Mouse (Mus musculus) midbrain, embryonic 13.5 days (tissue): ENCODE measurements at regions not wholly inside any gene's neighbourhood (a gene's known extent, or its start where the extent isn't known, plus 50 kb on each side); places are given as distances from the start of the nearest gene placed in this dataset. TPM values are rescaled to one million over a fixed set of nuclear protein-coding genes. Genes with fewer than 3 reads are reported as not detected.

Source experiments
- ATAC-seq: fragments of 200-750 bp; cut with Nextera tagmentation; 2 replicates; pipeline ENCODE4 v1.8.0; 2017; ENCODE audit warnings: mild to moderate bottlenecking, moderate TSS enrichment, moderate library complexity
- H3K27ac ChIP-seq: fragments of 300-500 bp; sonication (generic); 2 replicates; pipeline ENCODE4 v1.5.1; 2015; ENCODE audit warnings: inconsistent platforms, mild to moderate bottlenecking, moderate library complexity
- H3K27me3 ChIP-seq: fragments of 300-500 bp; sonication (generic); 2 replicates; pipeline ENCODE4 v1.6.1; 2015; ENCODE audit warnings: mild to moderate bottlenecking, inconsistent platforms
- H3K36me3 ChIP-seq: fragments of 300-500 bp; sonication (generic); 2 replicates; pipeline ENCODE4 v1.6.1; 2015; ENCODE audit warnings: mild to moderate bottlenecking, inconsistent platforms
- H3K4me1 ChIP-seq: fragments of 300-500 bp; sonication (generic); replicated peaks from 2 replicates; pipeline ENCODE4 v1.6.1; 2015; ENCODE audit warnings: inconsistent platforms
- H3K4me2 ChIP-seq: fragments of 300-500 bp; sonication (generic); replicated peaks from 2 replicates; pipeline ENCODE4 v1.6.1; 2015; ENCODE audit warnings: moderate library complexity, mild to moderate bottlenecking, inconsistent platforms
- H3K4me3 ChIP-seq: fragments of 300-500 bp; sonication (generic); replicated peaks from 2 replicates; pipeline ENCODE4 v1.5.1; 2015; ENCODE audit warnings: mild to moderate bottlenecking, inconsistent platforms
- H3K9ac ChIP-seq: fragments of 300-500 bp; sonication (generic); replicated peaks from 2 replicates; pipeline ENCODE4 v1.6.1; 2015; ENCODE audit warnings: mild to moderate bottlenecking, inconsistent platforms
- H3K9me3 ChIP-seq: fragments of 300-500 bp; sonication (generic); 2 replicates; pipeline ENCODE4 v1.6.1; 2016; ENCODE audit warnings: mild to moderate bottlenecking, inconsistent platforms
- WGBS: fragments of 180-500 bp; shearing (Covaris S2); methylation state at CpG from one replicate; pipeline ENCODE4 v1.1.7; 2015; 5-methylcytosine and 5-hydroxymethylcytosine counted together
- microRNA-seq: library from miRNA; unstranded; fragments of <30 nt; microRNA quantifications from one replicate; pipeline ENCODE4, GENCODE M21; 2016

GRCm38 (mm10) chr5:118495478-118495760, 65.1 kb upstream of the Med13l start:
- Histone ChIP-seq H3K36me3 (no peaks in the 10 kb centered on the region), H3K4me1 (peaks cover 4% of the 10 kb centered on the region; the same call in 1 of the 2 replicates), H3K27me3 (no peaks in the 10 kb centered on the region), H3K4me2 (no peak overlapping the region), H3K9ac (no peak overlapping the region), H3K4me3 (no peak overlapping the region), H3K9me3 (no peaks in the 10 kb centered on the region), H3K27ac (no peak overlapping the region)
- ATAC-seq, result no peak
- WGBS, result 74% methylated on average over 2 of the region's 2 CpGs

GRCm38 (mm10) chr5:118501624-118502023, 58.9 kb upstream of the Med13l start:
- 56% methylated on average over 5 of the region's 5 CpGs for WGBS
- no peak overlapping the region for H3K27ac ChIP-seq
- no peak overlapping the region for H3K4me3 ChIP-seq
- no peak overlapping the region for H3K4me2 ChIP-seq
- no peaks in the 10 kb centered on the region for H3K27me3 ChIP-seq
- no peaks in the 10 kb centered on the region for H3K36me3 ChIP-seq
- H3K4me1 ChIP-seq, result 0 out of 2 replicates have a peak, but pooled peaks cover 7% of the 10 kb centered on the region
- H3K9me3 ChIP-seq, result no peaks in the 10 kb centered on the region
- no peak overlapping the region for H3K9ac ChIP-seq
- ATAC-seq, result no peak

- ATAC-seq, result no peak
- Histone ChIP-seq H3K9me3 (no peaks in the 10 kb centered on the region), H3K4me2 (no peak overlapping the region), H3K4me3 (no peak overlapping the region), H3K9ac (no peak overlapping the region), H3K27me3 (0 out of 2 replicates have a peak, but pooled peaks cover under 1% of the 10 kb centered on the region), H3K36me3 (no peaks in the 10 kb centered on the region), H3K4me1 (0 out of 2 replicates have a peak, but pooled peaks cover 7% of the 10 kb centered on the region), H3K27ac (no peak overlapping the region)
- 79% methylated on average over 15 of the region's 15 CpGs for WGBS
These were observed 57.5 kb upstream of the Med13l start for GRCm38 (mm10) chr5:118502991-118503390.

- Histone ChIP-seq H3K4me1 (0 out of 2 replicates have a peak, but pooled peaks cover 7% of the 10 kb centered on the region), H3K4me2 (no peak overlapping the region), H3K9me3 (no peaks in the 10 kb centered on the region), H3K9ac (no peak overlapping the region), H3K36me3 (no peaks in the 10 kb centered on the region), H3K27ac (no peak overlapping the region), H3K27me3 (0 out of 2 replicates have a peak, but pooled peaks cover 2% of the 10 kb centered on the region), H3K4me3 (no peak overlapping the region)
- ATAC-seq, result no peak
- WGBS, result 92% methylated on average over 10 of the region's 10 CpGs
These were observed 56.3 kb upstream of the Med13l start for GRCm38 (mm10) chr5:118504170-118504569.

DNA sequence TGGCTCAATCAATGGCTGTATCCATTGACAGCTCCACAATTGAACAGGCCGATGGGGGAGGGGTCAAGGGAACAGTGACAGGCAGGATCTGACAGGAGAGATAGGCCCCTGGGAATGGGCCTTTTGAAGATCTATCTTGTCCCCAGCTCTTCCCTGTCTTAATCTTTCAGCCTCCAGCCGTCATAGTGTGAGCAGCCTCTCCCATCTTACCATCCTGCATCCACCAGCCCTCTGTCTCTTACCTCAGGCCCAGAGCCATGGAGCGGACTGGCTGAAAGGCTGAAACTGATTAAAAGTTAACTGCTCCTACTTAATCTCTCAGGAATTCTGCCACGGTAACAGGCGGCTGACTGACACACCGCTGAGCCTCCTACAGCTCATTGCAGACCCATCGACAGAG, 55.6 kb upstream of the Med13l start:
- 0 out of 2 replicates have a peak, but pooled peaks cover 2% of the 10 kb centered on the region for H3K27me3 ChIP-seq
- no peak overlapping the region for H3K4me2 ChIP-seq
- H3K9ac ChIP-seq, result no peak overlapping the region
- H3K4me3 ChIP-seq, result no peak overlapping the region
- no peak for ATAC-seq
- H3K9me3 ChIP-seq, result no peaks in the 10 kb centered on the region
- no peaks in the 10 kb centered on the region for H3K36me3 ChIP-seq
- WGBS, result 12% methylated on average over 7 of the region's 7 CpGs
- H3K4me1 ChIP-seq, result 0 out of 2 replicates have a peak, but pooled peaks cover 7% of the 10 kb centered on the region
- H3K27ac ChIP-seq, result no peak overlapping the region

DNA sequence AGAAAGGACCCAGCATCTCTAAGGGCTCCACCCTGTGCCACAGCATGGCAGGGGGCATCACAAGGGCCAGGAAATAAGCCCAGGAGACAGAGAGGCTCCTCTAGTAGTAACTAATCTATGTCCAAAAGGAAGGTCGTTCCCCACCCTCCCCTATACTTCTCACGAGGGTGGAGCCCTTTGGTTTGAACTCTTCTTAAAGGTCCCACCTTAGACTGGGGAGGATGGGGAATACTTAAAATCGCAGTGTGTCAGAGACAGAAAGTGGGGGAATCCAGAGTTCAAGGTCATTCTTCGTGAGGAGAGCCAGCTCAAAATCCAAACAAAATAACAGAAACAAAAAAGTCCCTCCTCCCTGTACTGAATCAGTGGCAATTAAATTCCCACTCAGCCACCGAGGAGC, 50.6 kb upstream of the Med13l start:
- H3K4me2 ChIP-seq, result no peak overlapping the region
- H3K27ac ChIP-seq, result no peak overlapping the region
- no peaks in the 10 kb centered on the region for H3K9me3 ChIP-seq
- H3K36me3 ChIP-seq, result no peaks in the 10 kb centered on the region
- no peak overlapping the region for H3K9ac ChIP-seq
- peaks cover 19% of the 10 kb centered on the region for H3K4me1 ChIP-seq
- 62% methylated on average over 5 of the region's 5 CpGs for WGBS
- H3K27me3 ChIP-seq, result peaks cover 25% of the 10 kb centered on the region
- no peak for ATAC-seq
- no peak overlapping the region for H3K4me3 ChIP-seq

Small RNA genes in the stretch of these regions (microRNA-seq; reads per million reads assigned to microRNA genes)
- not detected for gene Gm26455
